Mouse (Mus musculus) spleen, adult 2 months (tissue): ENCODE data around the gene Zc3h8.

Source experiments
- CTCF ChIP-seq: fragments of 200-500 bp; IDR thresholded peaks from 2 replicates; pipeline ENCODE4 v1.5.1; 2011; ENCODE audit warnings: mild to moderate bottlenecking, inconsistent platforms; ENCODE audit not compliant: insufficient read depth, insufficient read length, insufficient replicate concordance; ENCODE audit errors: extremely low read depth
- POLR2A ChIP-seq: fragments of 200-500 bp; IDR thresholded peaks from 2 replicates; pipeline ENCODE4 v1.6.1; 2011; ENCODE audit warnings: low read depth, low read length, inconsistent platforms

GRCm38 (mm10) chr2:128914978-128915377 is 28.9 kb downstream of the Zc3h8 start:
- TF ChIP-seq CTCF = no peak
- TF ChIP-seq POLR2A = no peak
